Mouse (Mus musculus) midbrain, embryonic 12.5 days (tissue): ENCODE data around the gene Serp2. TPM values are rescaled to one million over a fixed set of nuclear protein-coding genes. Genes with fewer than 3 reads are reported as not detected.

ENCODE experiments used
- polyA plus RNA-seq: library from polyadenylated mRNA; unstranded; fragments of >200 nt; fragmentation: Nextera tagmentation; extraction: Ambion mirVana; gene quantifications from 2 replicates; pipeline ENCODE4 v1.2.1, GENCODE M21; 2016

Serp2 gene
- polyA plus RNA-seq, 1 experiment from 2014 or later = 52.7 TPM

Other genes starting within 250 kb of the Serp2 start
- gene Tsc22d1, start 141.9 kb downstream of the Serp2 start, polyA plus RNA-seq = 436 and 539 TPM in 2 replicates